Mouse (Mus musculus) CH12.LX (cell line): ENCODE data around the gene Xrcc4. TPM values are rescaled to one million over a fixed set of nuclear protein-coding genes. Genes with fewer than 3 reads are reported as not detected.

Source experiments
- DNase-seq: peaks from one replicate; pipeline ENCODE4 v3.0.0-alpha.2; 2013; ENCODE audit errors: extremely low read depth
- H3K27ac ChIP-seq: 2 replicates; pipeline ENCODE4 v1.5.1; 2012; ENCODE audit warnings: low read depth, mild to moderate bottlenecking, control low read depth, moderate library complexity; ENCODE audit not compliant: insufficient read depth
- H3K27me3 ChIP-seq: replicated peaks from 2 replicates; pipeline ENCODE3; 2012; ENCODE audit warnings: inconsistent platforms
- H3K36me3 ChIP-seq, 2 experiments: replicated peaks in 1 of 2; 2 replicates each; pipeline versions ENCODE3 to v1.6.1; 2012; ENCODE audit warnings: inconsistent platforms in 1 of 2, low read length in 1 of 2, mild to moderate bottlenecking in 1 of 2, mixed read lengths in 1 of 2, moderate library complexity in 1 of 2; ENCODE audit not compliant: control insufficient read depth in 1 of 2, insufficient read depth in 1 of 2
- H3K4me1 ChIP-seq, 2 experiments: 2 replicates each; pipeline ENCODE4 v1.6.1; 2012; ENCODE audit warnings: inconsistent platforms in 1 of 2, moderate library complexity in 1 of 2; ENCODE audit not compliant: insufficient read depth in 2 of 2, control insufficient read depth in 1 of 2
- H3K4me2 ChIP-seq: 2 replicates; pipeline ENCODE4 v1.6.1; 2012; ENCODE audit warnings: low read depth, mild to moderate bottlenecking, control low read depth; ENCODE audit not compliant: poor library complexity, insufficient read depth, severe bottlenecking
- H3K4me3 ChIP-seq, 3 experiments: fragments of 150-350 bp in 1 of 3; sonication (generic) in 1 of 3; replicated peaks in 1 of 3; 2 replicates each; pipeline versions ENCODE3 to v1.5.1; 2011 to 2012; ENCODE audit warnings: low read depth in 2 of 3, low read length in 2 of 3, mild to moderate bottlenecking in 2 of 3, moderate library complexity in 2 of 3, control low read depth in 1 of 3, improper control_type of control experiment in 1 of 3, inconsistent platforms in 1 of 3, mixed read lengths in 1 of 3; ENCODE audit not compliant: poor library complexity in 1 of 3
- H3K79me2 ChIP-seq: replicated peaks from 2 replicates; pipeline ENCODE4 v1.6.1; 2012; ENCODE audit warnings: mild to moderate bottlenecking, moderate library complexity; ENCODE audit not compliant: control insufficient read depth, poor library complexity, insufficient read depth, severe bottlenecking; ENCODE audit errors: extremely low read depth
- H3K9ac ChIP-seq: 2 replicates; pipeline ENCODE4 v1.6.1; 2012; ENCODE audit warnings: low read depth, mild to moderate bottlenecking, control low read depth, moderate library complexity; ENCODE audit not compliant: insufficient read depth
- H3K9me3 ChIP-seq: replicated peaks from 2 replicates; pipeline ENCODE3; 2012; ENCODE audit warnings: low read length, inconsistent platforms, mixed read lengths
- BHLHE40 ChIP-seq: IDR thresholded peaks from 2 replicates; pipeline ENCODE4 v1.6.1; 2011; ENCODE audit warnings: mild to moderate bottlenecking, low read depth, low read length, improper control_type of control experiment
- CHD1 ChIP-seq: IDR thresholded peaks from 2 replicates; pipeline ENCODE4 v1.6.1; 2012; ENCODE audit warnings: low read depth, low read length, improper control_type of control experiment, inconsistent platforms
- CHD2 ChIP-seq: IDR thresholded peaks from 2 replicates; pipeline ENCODE4 v1.6.1; 2011; ENCODE audit warnings: low read length, improper control_type of control experiment
- CTCF ChIP-seq, 2 experiments: IDR thresholded peaks in 1 of 2; conservative IDR thresholded peaks in 1 of 2; 2 replicates each; pipeline ENCODE4 v1.5.1; 2011 to 2012; ENCODE audit warnings: low read depth in 2 of 2, low read length in 2 of 2, improper control_type of control experiment in 1 of 2, inconsistent platforms in 1 of 2, mild to moderate bottlenecking in 1 of 2, moderate library complexity in 1 of 2
- E2F4 ChIP-seq: IDR thresholded peaks from 2 replicates; pipeline ENCODE4 v1.6.1; 2011; ENCODE audit warnings: low read depth, low read length, improper control_type of control experiment; ENCODE audit not compliant: insufficient replicate concordance
- ELF1 ChIP-seq: IDR thresholded peaks from 2 replicates; pipeline ENCODE4 v1.6.1; 2014; ENCODE audit warnings: low read depth, mild to moderate bottlenecking, inconsistent platforms, low read length, improper control_type of control experiment
- EP300 ChIP-seq: IDR thresholded peaks from 2 replicates; pipeline ENCODE4 v1.6.1; 2011; ENCODE audit warnings: low read length, improper control_type of control experiment
- ETS1 ChIP-seq: conservative IDR thresholded peaks from 2 replicates; pipeline ENCODE4 v1.6.1; 2012; ENCODE audit warnings: low read depth, mild to moderate bottlenecking, inconsistent platforms, low read length, improper control_type of control experiment, moderate library complexity
- GABPA ChIP-seq: IDR thresholded peaks from 2 replicates; pipeline ENCODE4 v1.6.1; 2012; ENCODE audit warnings: low read depth, low read length, improper control_type of control experiment, inconsistent platforms; ENCODE audit not compliant: insufficient replicate concordance
- HCFC1 ChIP-seq: IDR thresholded peaks from 2 replicates; pipeline ENCODE4 v1.6.1; 2012; ENCODE audit warnings: low read depth, mild to moderate bottlenecking, inconsistent platforms, low read length, improper control_type of control experiment
- IRF4 ChIP-seq: IDR thresholded peaks from 2 replicates; pipeline ENCODE4 v1.6.1; 2014; ENCODE audit warnings: low read depth, mild to moderate bottlenecking, inconsistent platforms, low read length, improper control_type of control experiment
- JUN ChIP-seq: IDR thresholded peaks from 2 replicates; pipeline ENCODE4 v1.6.1; 2011; ENCODE audit warnings: low read depth, mild to moderate bottlenecking, low read length, improper control_type of control experiment, moderate library complexity; ENCODE audit not compliant: insufficient read depth
- JUND ChIP-seq: conservative IDR thresholded peaks from 2 replicates; pipeline ENCODE4 v1.6.1; 2011; ENCODE audit warnings: low read depth, low read length, improper control_type of control experiment
- KAT2A ChIP-seq: IDR thresholded peaks from 2 replicates; pipeline ENCODE4 v1.6.1; 2012; ENCODE audit warnings: low read length, improper control_type of control experiment, inconsistent platforms; ENCODE audit not compliant: insufficient replicate concordance
- MAFK ChIP-seq: IDR thresholded peaks from 2 replicates; pipeline ENCODE4 v1.6.1; 2011; ENCODE audit warnings: low read length, improper control_type of control experiment; ENCODE audit not compliant: insufficient replicate concordance
- MAX ChIP-seq: IDR thresholded peaks from 2 replicates; pipeline ENCODE4 v1.6.1; 2011; ENCODE audit warnings: low read length, improper control_type of control experiment
- MAZ ChIP-seq: IDR thresholded peaks from 2 replicates; pipeline ENCODE4 v1.6.1; 2012; ENCODE audit warnings: low read depth, mild to moderate bottlenecking, inconsistent platforms, low read length, improper control_type of control experiment, moderate library complexity
- MEF2A ChIP-seq: IDR thresholded peaks from 2 replicates; pipeline ENCODE4 v1.6.1; 2014; ENCODE audit warnings: low read depth, mild to moderate bottlenecking, inconsistent platforms, low read length, improper control_type of control experiment, borderline replicate concordance
- MXI1 ChIP-seq: IDR thresholded peaks from 2 replicates; pipeline ENCODE4 v1.6.1; 2011; ENCODE audit warnings: mild to moderate bottlenecking, low read depth, low read length, improper control_type of control experiment
- MYC ChIP-seq: IDR thresholded peaks from 2 replicates; pipeline ENCODE4 v1.6.1; 2011; ENCODE audit warnings: low read depth, mild to moderate bottlenecking, improper control_type of control experiment, low read length
- NELFE ChIP-seq: IDR thresholded peaks from 2 replicates; pipeline ENCODE4 v1.6.1; 2011; ENCODE audit warnings: low read depth, low read length, improper control_type of control experiment
- NRF1 ChIP-seq: IDR thresholded peaks from 2 replicates; pipeline ENCODE4 v1.6.1; 2014; ENCODE audit warnings: low read depth, mild to moderate bottlenecking, inconsistent platforms, low read length, improper control_type of control experiment, moderate library complexity
- PAX5 ChIP-seq: IDR thresholded peaks from 2 replicates; pipeline ENCODE4 v1.6.1; 2012; ENCODE audit warnings: low read length, inconsistent platforms, mixed read lengths
- POLR2A ChIP-seq: IDR thresholded peaks from 2 replicates; pipeline ENCODE4 v1.6.1; 2011; ENCODE audit warnings: low read depth, mild to moderate bottlenecking, improper control_type of control experiment, low read length
- POLR2AphosphoS2 ChIP-seq: IDR thresholded peaks from 2 replicates; pipeline ENCODE4 v1.6.1; 2011; ENCODE audit warnings: low read depth, low read length, improper control_type of control experiment
- RAD21 ChIP-seq: IDR thresholded peaks from 2 replicates; pipeline ENCODE4 v1.6.1; 2011; ENCODE audit warnings: low read depth, mild to moderate bottlenecking, low read length, improper control_type of control experiment, moderate library complexity
- RCOR1 ChIP-seq: conservative IDR thresholded peaks from 2 replicates; pipeline ENCODE4 v1.6.1; 2012; ENCODE audit warnings: low read depth, mild to moderate bottlenecking, inconsistent platforms, low read length, improper control_type of control experiment
- SIN3A ChIP-seq: IDR thresholded peaks from 2 replicates; pipeline ENCODE4 v1.6.1; 2012; ENCODE audit warnings: low read length, improper control_type of control experiment, inconsistent platforms
- SMC3 ChIP-seq: IDR thresholded peaks from 2 replicates; pipeline ENCODE4 v1.6.1; 2011; ENCODE audit warnings: low read depth, low read length, improper control_type of control experiment
- TBP ChIP-seq: conservative IDR thresholded peaks from 2 replicates; pipeline ENCODE4 v1.6.1; 2011; ENCODE audit warnings: low read depth, low read length, improper control_type of control experiment
- TCF12 ChIP-seq: IDR thresholded peaks from 2 replicates; pipeline ENCODE4 v1.6.1; 2014; ENCODE audit warnings: low read depth, mild to moderate bottlenecking, inconsistent platforms, low read length, improper control_type of control experiment
- UBTF ChIP-seq: IDR thresholded peaks from 2 replicates; pipeline ENCODE4 v1.6.1; 2012; ENCODE audit warnings: low read depth, mild to moderate bottlenecking, inconsistent platforms, low read length, improper control_type of control experiment, moderate library complexity
- USF1 ChIP-seq: IDR thresholded peaks from 2 replicates; pipeline ENCODE4 v1.6.1; 2014; ENCODE audit warnings: low read depth, mild to moderate bottlenecking, inconsistent platforms, low read length, improper control_type of control experiment
- USF2 ChIP-seq: conservative IDR thresholded peaks from 2 replicates; pipeline ENCODE4 v1.6.1; 2011; ENCODE audit warnings: low read depth, low read length, improper control_type of control experiment
- ZC3H11A ChIP-seq: IDR thresholded peaks from 2 replicates; pipeline ENCODE4 v1.6.1; 2012; ENCODE audit warnings: low read depth, mild to moderate bottlenecking, inconsistent platforms, low read length, improper control_type of control experiment
- ZKSCAN1 ChIP-seq: IDR thresholded peaks from 2 replicates; pipeline ENCODE4 v1.6.1; 2012; ENCODE audit warnings: low read depth, inconsistent platforms, low read length, improper control_type of control experiment, borderline replicate concordance
- ZMIZ1 ChIP-seq: IDR thresholded peaks from 2 replicates; pipeline ENCODE4 v1.6.1; 2012; ENCODE audit warnings: low read depth, mild to moderate bottlenecking, inconsistent platforms, low read length, improper control_type of control experiment
- ZNF384 ChIP-seq: IDR thresholded peaks from 2 replicates; pipeline ENCODE4 v1.6.1; 2012; ENCODE audit warnings: low read depth, low read length, improper control_type of control experiment, inconsistent platforms
- dilution Hi-C: fragments of 300-500 bp; cut with MboI; formaldehyde crosslinking; loops from 2 replicates; pipeline ENCODE4 v1.14.3; 2020; ENCODE audit warnings: low sequenced_read_pairs; ENCODE audit not compliant: extremely low pct_unique_long_range_greater_than_20kb, extremely low pct_ligation_motif_present
- in situ Hi-C: fragments of 300-500 bp; cut with MboI; formaldehyde crosslinking; loops from 3 replicates; pipeline ENCODE4 v1.14.3; 2019; ENCODE audit warnings: low sequenced_read_pairs, low pct_ligation_motif_present, low pct_unique_long_range_greater_than_20kb, mixed read lengths
- polyA plus RNA-seq: library from polyadenylated mRNA; unstranded; fragments of >175 nt; gene quantifications from 2 replicates; pipeline ENCODE4 v1.2.1, GENCODE M21; 2012; ENCODE audit warnings: low read depth; ENCODE audit not compliant: insufficient read length
- total RNA-seq, 2 experiments: library from RNA; depleted of rRNA; stranded (reverse); fragments of 300-350 nt in 1 of 2; fragments of >200 nt in 1 of 2; gene quantifications; 2 replicates each; pipeline ENCODE4 v1.2.3; 2012 to 2014

Gene Xrcc4
- total and polyA plus RNA-seq, 3 experiments, result 6.2 to 19.6 (median 10.0) TPM

GRCm38 (mm10) chr13:89738776-89739695 lies 350.4 kb downstream of the Xrcc4 start:
- Histone ChIP-seq H3K79me2 (no peaks in the 10 kb centered on the region), H3K36me3 (peaks cover 0 to 3% of the 10 kb centered on the region in 2 experiments)
- in situ Hi-C loops, result no loop called here

GRCm38 (mm10) chr13:89738275-89738674 lies 351.1 kb downstream of the Xrcc4 start:
- no peak overlapping the region for H3K4me3 ChIP-seq
- peaks cover 1% of the 10 kb centered on the region for H3K27me3 ChIP-seq
- H3K4me2 ChIP-seq, result no peak overlapping the region

More at GRCm38 (mm10) chr13:89738776-89739695, 350.4 kb downstream of the Xrcc4 start:
- Histone ChIP-seq H3K27ac (peak overlapping the region; percentile 25; the same call in 1 of the 2 replicates), H3K4me1 (peaks cover 0 to 12% of the 10 kb centered on the region in 2 experiments; a peak in 2 of 4 replicates), H3K4me3 (peak overlapping the region; percentile 61 to 64 (median 63)), H3K9ac (peak overlapping the region; percentile 70), H3K4me2 (peak overlapping the region; percentile 97), H3K27me3 (peaks cover 1% of the 10 kb centered on the region), H3K9me3 (no peaks in the 10 kb centered on the region)
- TF ChIP-seq RCOR1, result no peak
- no peak for TF ChIP-seq CHD1
- TF ChIP-seq GABPA, result no peak
- peak; percentile 67 for TF ChIP-seq POLR2A
- peak; percentile 32; the same call in 1 of the 2 replicates for TF ChIP-seq NELFE
- TF ChIP-seq CTCF (conservative IDR thresholded peaks at IDR 0.05 in 1 of 2, IDR thresholded peaks at IDR 0.05 in 1 of 2; ENCODE audit: low read depth in 2 of 2, low read length in 2 of 2), result no peak
- TF ChIP-seq BHLHE40, result peak; percentile 82
- no peak for TF ChIP-seq JUN
- peak; percentile 84 for TF ChIP-seq MYC
- no peak; the same call in 1 of the 2 replicates for TF ChIP-seq SIN3A
- no peak for TF ChIP-seq CHD2
- no peak for TF ChIP-seq SMC3
- 0 out of 2 replicates have a peak, but pooled peaks have one; percentile 12 for TF ChIP-seq ZMIZ1
- no peak for TF ChIP-seq E2F4
- TF ChIP-seq POLR2AphosphoS2, result no peak
- TF ChIP-seq IRF4, result peak; percentile 15; the same call in 1 of the 2 replicates
- TF ChIP-seq MXI1, result peak; percentile 96
- TF ChIP-seq TBP, result no peak
- no peak for TF ChIP-seq JUND
- no peak for TF ChIP-seq MEF2A
- TF ChIP-seq MAZ, result no peak
- peak; percentile 20 for TF ChIP-seq USF1
- TF ChIP-seq UBTF, result peak; percentile 82
- TF ChIP-seq PAX5, result no peak
- peak; percentile 88 for TF ChIP-seq MAX
- TF ChIP-seq ETS1, result peak; percentile 58
- no peak for TF ChIP-seq TCF12
- no peak for TF ChIP-seq EP300
- TF ChIP-seq ELF1, result peak; percentile 66; the same call in 1 of the 2 replicates
- no peak for TF ChIP-seq ZC3H11A
- no peak for TF ChIP-seq USF2
- peak; percentile 41; the same call in 1 of the 2 replicates for TF ChIP-seq NRF1
- TF ChIP-seq MAFK, result no peak
- TF ChIP-seq KAT2A, result no peak
- 0 out of 2 replicates have a peak, but pooled peaks have one; percentile 16 for TF ChIP-seq HCFC1
- TF ChIP-seq ZNF384, result no peak
- no peak for TF ChIP-seq RAD21
- no peak for TF ChIP-seq ZKSCAN1
- peak; percentile 86 for DNase-seq
- dilution Hi-C loops, result no loop called here

More at GRCm38 (mm10) chr13:89738275-89738674, 351.1 kb downstream of the Xrcc4 start:
- no peak for DNase-seq
- Histone ChIP-seq H3K4me1 (peaks cover 0 to 12% of the 10 kb centered on the region in 2 experiments; a peak in 2 of 4 replicates), H3K9ac (no peak overlapping the region), H3K27ac (no peak overlapping the region), H3K9me3 (no peaks in the 10 kb centered on the region), H3K79me2 (no peaks in the 10 kb centered on the region), H3K36me3 (peaks cover 0 to 3% of the 10 kb centered on the region in 2 experiments)
- dilution Hi-C loops, result no loop called here
- in situ Hi-C loops, result no loop called here
- no peak for TF ChIP-seq NELFE
- no peak for TF ChIP-seq KAT2A
- TF ChIP-seq ZC3H11A, result no peak
- TF ChIP-seq HCFC1, result no peak
- no peak for TF ChIP-seq ZMIZ1
- no peak for TF ChIP-seq NRF1
- TF ChIP-seq CHD2, result no peak
